Mouse (Mus musculus): ENCODE measurements around the gene Pax5. TPM values are rescaled to one million over a fixed set of nuclear protein-coding genes. Genes with fewer than 3 reads are reported as not detected.

Pax5 gene
- 0.14 and 0.32 TPM in 2 replicates for polyA plus RNA-seq (2012; rRNA removed)

DNA sequence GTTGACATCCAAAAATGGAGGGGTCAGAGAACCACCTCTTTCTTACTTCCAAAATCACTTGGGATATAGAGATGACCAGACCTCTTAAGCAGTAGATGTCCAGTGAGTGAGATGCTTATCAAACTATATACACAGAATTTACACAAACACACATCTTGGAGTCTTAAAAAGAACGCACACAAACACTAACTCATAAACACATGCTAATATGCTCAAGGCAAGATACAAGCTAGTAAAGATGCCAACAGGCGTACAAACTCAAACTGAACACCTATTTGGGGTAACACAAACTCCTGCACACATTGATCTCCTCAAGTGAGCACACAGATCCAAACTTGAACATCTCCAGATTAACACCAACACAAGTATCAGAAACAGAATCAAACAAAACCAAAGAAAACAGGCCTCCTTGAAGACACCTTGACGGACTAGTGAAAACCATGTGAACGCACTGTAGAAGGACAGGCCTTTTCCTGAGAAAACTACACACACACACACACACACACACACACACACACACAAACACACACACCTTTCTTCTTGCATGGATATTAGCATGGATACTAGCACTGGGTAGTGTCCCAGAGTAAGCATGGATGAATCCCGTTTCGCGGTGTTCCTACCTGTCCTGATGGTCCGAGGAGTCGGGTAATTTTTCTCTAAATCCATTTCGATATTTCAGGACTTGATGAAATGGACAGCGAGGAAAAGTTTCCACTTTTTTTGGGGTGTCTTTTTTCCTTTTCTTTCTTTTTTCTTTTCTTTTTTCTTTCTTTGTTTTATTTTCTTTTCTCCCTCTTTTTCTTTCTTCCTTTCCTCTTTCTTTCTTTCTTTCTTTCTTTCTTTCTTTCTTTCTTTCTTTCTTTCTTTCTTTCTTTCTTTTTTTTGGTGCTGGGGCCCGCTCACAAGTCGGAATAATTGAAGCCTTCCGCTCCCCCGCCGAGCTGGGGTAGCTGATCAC lies at the start of gene Pax5:
Gene Pax5 (minus strand): TSS at position 748 of the 961 bp plus-strand sequence.

DNA sequence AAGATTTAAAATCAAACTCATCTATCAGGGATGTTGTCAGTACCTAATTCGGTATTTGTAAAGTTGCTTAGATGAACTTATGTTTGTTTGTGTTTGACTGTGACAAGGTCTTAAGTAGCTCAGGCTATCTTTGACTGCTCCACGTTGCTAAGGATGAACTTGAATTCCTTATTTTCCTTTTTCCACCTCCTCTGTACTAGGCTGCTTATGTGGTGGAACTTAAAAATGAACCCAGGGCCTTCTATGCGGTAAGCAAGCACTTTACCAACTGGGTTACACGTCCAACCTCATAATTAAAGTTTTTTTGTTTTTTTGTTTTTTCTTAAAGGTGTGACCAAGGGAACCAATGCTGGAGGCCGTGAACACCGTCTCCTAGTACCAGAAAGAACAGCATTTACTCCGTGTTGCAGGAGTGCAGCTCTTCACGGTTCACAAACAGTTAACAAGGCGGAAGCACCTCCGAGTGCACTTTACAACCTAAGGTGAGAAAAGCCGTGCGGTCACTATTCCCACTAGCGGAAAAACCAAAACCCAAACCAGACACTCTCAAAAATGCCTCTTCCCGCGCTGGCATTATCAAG lies 45.4 kb upstream of the Pax5 start, which contains the start of gene Zcchc7:
Gene Zcchc7 (plus strand): TSS at position 325 of the 581 bp plus-strand sequence.

Other genes with a start within 250 kb of the Pax5 start
- 9.5 and 9.7 TPM in 2 replicates for gene Zcchc7, start 45.4 kb upstream of the Pax5 start, polyA plus RNA-seq (2012; rRNA removed)